Mouse (Mus musculus): ENCODE measurements at regions not wholly inside any gene's neighbourhood (a gene's known extent, or its start where the extent isn't known, plus 50 kb on each side); places are given as distances from the start of the nearest gene placed in this dataset.

DNA sequence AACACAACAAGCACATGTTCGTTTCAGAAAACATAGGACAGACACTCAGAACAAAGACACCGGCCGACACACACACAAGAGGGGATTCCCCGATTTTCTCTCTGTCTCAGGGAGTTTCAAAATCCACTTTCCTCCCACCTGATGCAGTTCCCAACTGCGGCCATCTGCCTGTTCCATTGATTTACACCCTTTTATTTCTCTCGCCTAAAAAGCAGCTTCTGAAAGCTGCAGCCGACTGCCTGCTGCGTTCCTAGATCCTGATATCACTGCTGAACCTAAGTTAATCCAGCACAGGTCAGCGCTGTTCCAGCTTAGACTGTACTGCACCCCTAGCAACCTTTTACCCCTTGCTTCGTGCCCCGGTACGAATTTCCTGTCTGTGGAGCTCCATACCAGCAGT lies 237.0 kb downstream of the Impad1 start:
- Histone ChIP-seq H3K4me1 (ENCODE audit: control insufficient read depth, insufficient read depth, low read length) (no peaks in the 10 kb centered on the region), H3K4me3 (replicated peaks; ENCODE audit: extremely low read depth, low read depth, low read length) (no peak overlapping the region)
- no peak for DNase-seq
- TF ChIP-seq POLR2A (IDR thresholded peaks at IDR 0.05; ENCODE audit: borderline replicate concordance, extremely low read depth, low read depth, low read length) (no peak), CTCF (IDR thresholded peaks at IDR 0.05; ENCODE audit: insufficient read depth, low read length) (no peak)
- WGBS, result 72% methylated on average over 12 of the region's 12 CpGs

DNA sequence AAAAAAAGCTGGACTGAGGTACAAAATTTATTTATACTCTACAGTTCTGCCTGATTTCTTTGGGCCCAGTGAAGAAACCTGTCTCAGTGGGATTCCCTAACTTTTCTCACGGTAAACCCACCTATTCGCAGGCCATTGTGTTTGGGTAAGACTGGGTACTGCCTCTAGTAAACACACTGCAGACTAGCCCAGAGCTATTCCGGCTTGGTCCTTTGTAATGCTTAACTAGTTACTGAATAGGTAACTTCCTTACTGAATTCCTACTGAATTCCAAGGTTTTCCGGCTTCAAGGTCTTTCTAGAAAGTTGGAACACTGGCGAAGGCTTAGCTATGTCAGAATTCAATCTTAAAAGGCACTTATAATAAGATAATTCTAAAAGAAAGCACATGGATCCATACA lies 242.9 kb downstream of the Impad1 start:
- Histone ChIP-seq H3K4me1 (ENCODE audit: control insufficient read depth, insufficient read depth, low read length) (no peaks in the 10 kb centered on the region), H3K4me3 (replicated peaks; ENCODE audit: extremely low read depth, low read depth, low read length) (no peak overlapping the region)
- TF ChIP-seq POLR2A (IDR thresholded peaks at IDR 0.05; ENCODE audit: borderline replicate concordance, extremely low read depth, low read depth, low read length) (no peak), CTCF (IDR thresholded peaks at IDR 0.05; ENCODE audit: insufficient read depth, low read length) (no peak)
- DNase-seq, result no peak
- WGBS, result 88% methylated on average over 5 of the region's 5 CpGs

DNA sequence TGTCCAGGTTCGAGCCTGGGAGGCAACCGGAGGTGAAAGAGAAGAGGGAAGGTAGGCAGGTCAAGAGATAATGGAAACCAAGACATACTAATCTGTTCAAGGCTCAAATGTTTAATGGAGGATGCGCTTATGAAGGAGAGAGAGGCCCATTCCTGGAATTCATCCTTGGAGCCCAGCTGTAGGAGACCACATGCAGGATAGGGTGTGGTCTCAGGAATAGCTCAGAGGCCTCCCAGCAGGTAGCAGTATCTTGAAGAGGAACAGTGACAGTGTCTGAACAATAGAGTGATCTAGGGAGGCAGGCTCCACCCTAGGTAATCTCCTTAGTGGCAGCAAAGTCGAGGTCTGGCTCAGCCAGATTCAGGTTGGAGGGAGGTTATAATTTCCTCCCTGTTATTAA lies 243.3 kb downstream of the Impad1 start:
- no peak for TF ChIP-seq CTCF (IDR thresholded peaks at IDR 0.05; ENCODE audit: insufficient read depth, low read length)
- TF ChIP-seq POLR2A (IDR thresholded peaks at IDR 0.05; ENCODE audit: borderline replicate concordance, extremely low read depth, low read depth, low read length), result no peak
- DNase-seq, result no peak
- Histone ChIP-seq H3K4me1 (ENCODE audit: control insufficient read depth, insufficient read depth, low read length) (no peaks in the 10 kb centered on the region), H3K4me3 (replicated peaks; ENCODE audit: extremely low read depth, low read depth, low read length) (no peak overlapping the region)
- 76% methylated on average over 4 of the region's 4 CpGs for WGBS

DNA sequence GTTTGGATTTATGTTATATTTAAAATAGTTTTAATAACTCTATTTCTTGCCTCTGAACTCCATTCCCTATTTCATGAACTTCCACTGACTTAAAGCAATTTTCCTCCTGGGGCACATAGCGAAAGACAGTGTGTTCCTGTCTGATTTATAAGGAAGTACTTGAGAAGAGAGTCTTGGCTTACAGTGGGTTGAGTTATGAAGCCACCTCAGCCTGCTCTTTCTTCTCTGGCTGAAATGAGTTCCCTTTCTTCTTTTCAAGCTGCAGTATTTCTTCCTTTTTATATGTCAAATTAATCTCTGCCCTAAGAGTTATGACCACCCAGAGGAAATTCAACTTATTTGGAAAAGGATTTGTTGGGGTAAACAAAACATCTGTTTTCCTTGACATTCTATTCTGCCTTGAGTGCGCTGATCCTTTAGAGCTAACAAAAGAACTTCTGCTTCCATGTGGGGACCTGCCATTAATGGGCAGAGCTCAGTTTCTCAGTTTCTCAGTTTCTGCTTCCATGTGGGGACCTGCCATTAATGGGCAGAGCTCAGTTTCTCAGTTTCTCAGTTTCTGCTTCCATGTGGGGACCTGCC lies 255.9 kb downstream of the Impad1 start:
- TF ChIP-seq POLR2A (IDR thresholded peaks at IDR 0.05; ENCODE audit: borderline replicate concordance, extremely low read depth, low read depth, low read length) (no peak), CTCF (IDR thresholded peaks at IDR 0.05; ENCODE audit: insufficient read depth, low read length) (no peak)
- DNase-seq, result no peak
- Histone ChIP-seq H3K4me1 (ENCODE audit: control insufficient read depth, insufficient read depth, low read length) (no peaks in the 10 kb centered on the region), H3K4me3 (replicated peaks; ENCODE audit: extremely low read depth, low read depth, low read length) (no peak overlapping the region)
- WGBS, result 59% methylated on average over 2 of the region's 2 CpGs

DNA sequence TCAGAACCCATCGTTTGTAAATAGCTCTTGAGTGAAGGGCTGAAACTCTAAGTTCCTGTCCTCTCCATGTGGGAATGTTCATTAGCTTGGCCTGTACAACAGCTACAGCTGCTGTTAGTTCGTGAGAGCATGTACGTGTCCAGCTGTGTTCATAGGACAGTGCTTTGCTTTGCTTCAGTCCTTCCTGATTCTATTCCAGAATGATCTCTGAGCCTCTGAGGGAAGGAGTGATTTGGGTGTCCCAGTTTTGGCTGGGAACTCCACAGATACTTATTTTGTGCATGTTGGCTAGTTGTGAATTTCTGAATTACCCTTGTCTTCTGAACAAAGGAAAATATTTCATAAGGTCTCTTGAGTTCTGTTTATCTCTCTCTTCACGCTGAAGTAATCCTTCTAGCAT lies 261.0 kb downstream of the Impad1 start:
- H3K4me3 ChIP-seq (replicated peaks; ENCODE audit: extremely low read depth, low read depth, low read length), result no peak overlapping the region
- TF ChIP-seq CTCF (IDR thresholded peaks at IDR 0.05; ENCODE audit: insufficient read depth, low read length) (no peak), POLR2A (IDR thresholded peaks at IDR 0.05; ENCODE audit: borderline replicate concordance, extremely low read depth, low read depth, low read length) (no peak)
- DNase-seq, result no peak
- no peaks in the 10 kb centered on the region for H3K4me1 ChIP-seq (ENCODE audit: control insufficient read depth, insufficient read depth, low read length)
- 55% methylated on average over 4 of the region's 4 CpGs for WGBS

DNA sequence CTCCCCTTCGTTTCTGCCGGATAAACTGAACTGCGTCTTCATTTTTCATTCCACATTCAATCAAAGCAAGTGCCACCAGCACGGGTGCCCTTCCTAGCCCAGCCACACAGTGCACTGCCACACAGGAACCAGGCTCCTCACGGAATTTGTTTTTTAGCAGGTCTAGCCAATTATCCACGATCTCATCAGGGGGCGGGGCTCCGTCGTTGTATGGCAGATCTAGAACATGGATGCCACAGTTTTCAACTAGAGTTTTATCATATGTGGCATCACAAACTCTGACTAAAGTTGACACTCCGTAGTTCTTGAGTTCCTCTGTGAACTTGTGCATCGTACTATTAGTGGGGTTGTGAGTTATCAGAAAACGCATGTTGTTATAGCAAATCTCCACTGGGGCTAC lies 264.8 kb downstream of the Impad1 start:
- WGBS, result 82% methylated on average over 12 of the region's 12 CpGs
- no peaks in the 10 kb centered on the region for H3K4me1 ChIP-seq (ENCODE audit: control insufficient read depth, insufficient read depth, low read length)
- TF ChIP-seq CTCF (IDR thresholded peaks at IDR 0.05; ENCODE audit: insufficient read depth, low read length) (no peak), POLR2A (IDR thresholded peaks at IDR 0.05; ENCODE audit: borderline replicate concordance, extremely low read depth, low read depth, low read length) (no peak)
- H3K4me3 ChIP-seq (replicated peaks; ENCODE audit: extremely low read depth, low read depth, low read length), result no peak overlapping the region
- DNase-seq, result no peak

DNA sequence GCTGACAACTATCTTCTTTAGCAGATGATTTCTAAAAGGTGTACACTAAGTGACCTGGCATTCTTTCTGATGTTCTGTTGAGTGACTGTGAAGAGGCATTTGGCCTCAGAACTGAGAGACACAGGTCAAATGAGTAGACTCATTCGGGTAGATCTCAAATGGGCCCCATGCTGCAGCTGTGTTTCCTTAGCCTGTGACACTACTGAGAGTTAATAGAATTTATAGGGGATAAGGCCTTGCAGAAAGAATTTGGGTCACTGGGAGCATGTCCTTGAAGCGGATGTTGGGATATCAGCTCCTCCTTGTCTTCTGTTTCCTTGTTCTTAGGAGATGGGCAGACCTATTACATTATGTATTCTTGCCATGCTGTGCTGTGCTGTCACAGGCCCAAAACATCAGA lies 271.4 kb downstream of the Impad1 start:
- TF ChIP-seq CTCF (IDR thresholded peaks at IDR 0.05; ENCODE audit: insufficient read depth, low read length) (no peak), POLR2A (IDR thresholded peaks at IDR 0.05; ENCODE audit: borderline replicate concordance, extremely low read depth, low read depth, low read length) (no peak)
- H3K4me3 ChIP-seq (replicated peaks; ENCODE audit: extremely low read depth, low read depth, low read length), result no peak overlapping the region
- WGBS, result 59% methylated on average over 2 of the region's 2 CpGs
- H3K4me1 ChIP-seq (ENCODE audit: control insufficient read depth, insufficient read depth, low read length), result no peaks in the 10 kb centered on the region
- no peak for DNase-seq

DNA sequence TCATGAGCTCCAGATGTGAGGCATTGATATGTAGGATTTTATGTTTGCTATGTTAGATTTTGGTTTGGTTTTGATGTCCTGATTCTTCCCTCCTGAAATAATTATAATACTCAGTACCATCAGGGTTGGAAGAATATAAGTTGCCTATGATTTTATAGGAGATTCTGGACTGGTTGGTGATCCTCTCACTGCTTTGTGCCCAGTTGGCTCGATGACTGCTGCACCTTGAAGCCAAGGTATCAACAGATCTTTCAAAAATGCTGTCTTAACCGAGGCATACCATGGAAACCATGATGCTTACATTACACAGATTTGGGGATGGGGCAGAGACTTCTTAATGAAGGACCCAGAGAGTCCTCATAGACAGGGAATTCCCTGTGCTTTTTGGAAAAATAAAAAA lies 274.4 kb downstream of the Impad1 start:
- WGBS, result 64% methylated on average over 2 of the region's 2 CpGs
- no peak overlapping the region for H3K4me3 ChIP-seq (replicated peaks; ENCODE audit: extremely low read depth, low read depth, low read length)
- H3K4me1 ChIP-seq (ENCODE audit: control insufficient read depth, insufficient read depth, low read length), result no peaks in the 10 kb centered on the region
- no peak for DNase-seq
- TF ChIP-seq POLR2A (IDR thresholded peaks at IDR 0.05; ENCODE audit: borderline replicate concordance, extremely low read depth, low read depth, low read length), result no peak
- TF ChIP-seq CTCF (IDR thresholded peaks at IDR 0.05; ENCODE audit: insufficient read depth, low read length), result no peak

DNA sequence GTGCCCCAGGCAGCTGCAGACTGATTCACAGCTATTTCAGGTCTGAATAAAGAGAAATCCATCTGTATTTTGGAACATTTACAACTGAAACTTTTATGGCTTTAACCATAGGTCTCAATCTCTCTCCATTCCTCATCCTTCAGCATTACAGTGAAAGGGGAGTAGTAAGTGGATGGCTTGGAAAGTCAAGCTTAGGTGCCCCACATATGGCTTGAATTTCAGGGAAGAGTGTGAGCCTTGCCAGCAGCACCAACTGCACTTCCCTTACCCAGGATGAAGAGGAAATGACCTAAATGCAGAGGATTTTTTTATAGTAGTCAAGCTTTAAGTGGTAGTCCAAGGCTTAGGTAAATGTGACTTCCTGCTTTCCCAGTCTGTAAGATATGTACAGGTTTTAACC lies 279.8 kb downstream of the Impad1 start:
- Histone ChIP-seq H3K4me1 (ENCODE audit: control insufficient read depth, insufficient read depth, low read length) (no peaks in the 10 kb centered on the region), H3K4me3 (replicated peaks; ENCODE audit: extremely low read depth, low read depth, low read length) (no peak overlapping the region)
- DNase-seq, result no peak
- TF ChIP-seq POLR2A (IDR thresholded peaks at IDR 0.05; ENCODE audit: borderline replicate concordance, extremely low read depth, low read depth, low read length) (no peak), CTCF (IDR thresholded peaks at IDR 0.05; ENCODE audit: insufficient read depth, low read length) (no peak)

DNA sequence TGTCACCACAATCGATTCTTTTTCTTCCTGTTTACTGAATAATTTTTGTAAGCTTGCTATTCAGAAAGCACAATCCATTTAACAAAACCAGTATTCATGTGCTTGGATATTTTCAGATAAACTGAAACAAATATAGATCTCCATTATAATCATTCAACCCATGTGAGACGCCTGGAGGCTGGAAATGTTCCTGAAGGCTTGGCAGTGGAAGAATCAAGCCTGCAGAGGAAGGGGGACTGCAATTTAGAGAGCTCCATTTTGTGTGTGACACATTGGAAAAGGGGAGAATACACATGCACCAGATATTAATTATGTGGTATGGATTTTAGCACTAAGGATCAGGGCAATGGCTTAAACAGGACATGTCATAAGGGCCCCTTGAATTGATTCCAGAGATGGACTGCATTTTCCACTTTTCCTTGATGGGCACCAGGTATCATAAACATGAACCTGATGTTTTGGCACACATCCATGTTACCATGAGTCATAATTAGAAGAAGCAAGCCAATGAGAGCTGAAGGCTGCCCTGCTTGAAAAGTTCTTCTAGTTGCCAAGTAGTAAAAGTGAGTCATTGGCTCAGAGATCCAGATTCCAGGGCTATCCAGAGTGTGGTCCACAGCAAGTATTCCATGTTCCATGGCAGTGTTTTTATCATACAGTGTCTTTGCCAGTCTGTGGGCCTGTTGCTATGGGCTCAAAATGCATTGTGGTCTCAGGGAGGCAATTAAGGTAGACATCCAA lies 282.8 kb downstream of the Impad1 start:
- TF ChIP-seq POLR2A (IDR thresholded peaks at IDR 0.05; ENCODE audit: borderline replicate concordance, extremely low read depth, low read depth, low read length) (no peak), CTCF (IDR thresholded peaks at IDR 0.05; ENCODE audit: insufficient read depth, low read length) (no peak)
- Histone ChIP-seq H3K4me3 (replicated peaks; ENCODE audit: extremely low read depth, low read depth, low read length) (no peak overlapping the region), H3K4me1 (ENCODE audit: control insufficient read depth, insufficient read depth, low read length) (no peaks in the 10 kb centered on the region)
- WGBS, result 70% methylated on average over 2 of the region's 2 CpGs
- no peak for DNase-seq
